Mouse (Mus musculus) intestine, postnatal 0 days (tissue): ENCODE results near the gene Srrm1. TPM values are rescaled to one million over a fixed set of nuclear protein-coding genes. Genes with fewer than 3 reads are reported as not detected.
A peak's percentile ranks its signal among the peaks of the same experiment; 100 is the strongest.
"Not testable (repeated sequence)": the region's sequence is repeated elsewhere in the genome, so short reads cannot be mapped to it uniquely, and the experiment has no call there.

Experiments
- ATAC-seq: fragments of 200-750 bp; cut with Nextera tagmentation; 2 replicates; pipeline ENCODE4 v1.8.0; 2017; ENCODE audit warnings: mild to moderate bottlenecking, moderate TSS enrichment, moderate library complexity
- H3K27ac ChIP-seq: fragments of 300-500 bp; sonication (generic); 2 replicates; pipeline ENCODE4 v1.5.1; 2014; ENCODE audit warnings: mild to moderate bottlenecking, low read depth, low read length, moderate library complexity
- H3K27me3 ChIP-seq: fragments of 300-500 bp; sonication (generic); replicated peaks from 2 replicates; pipeline ENCODE4 v1.6.1; 2014; ENCODE audit warnings: low read length, mixed read lengths; ENCODE audit not compliant: control insufficient read depth, insufficient read depth
- H3K36me3 ChIP-seq: fragments of 300-500 bp; sonication (generic); 2 replicates; pipeline ENCODE4 v1.6.1; 2014; ENCODE audit warnings: mild to moderate bottlenecking, moderate library complexity; ENCODE audit not compliant: control insufficient read depth, insufficient read depth
- H3K4me1 ChIP-seq: fragments of 300-500 bp; sonication (generic); replicated peaks from 2 replicates; pipeline ENCODE4 v1.6.1; 2014; ENCODE audit warnings: antibody characterized with exemption, low read length, mixed read lengths; ENCODE audit not compliant: control insufficient read depth, insufficient read depth
- H3K4me2 ChIP-seq: fragments of 300-500 bp; sonication (generic); replicated peaks from 2 replicates; pipeline ENCODE4 v1.6.1; 2014; ENCODE audit warnings: low read depth, mild to moderate bottlenecking, moderate library complexity
- H3K4me3 ChIP-seq: fragments of 300-500 bp; sonication (generic); 2 replicates; pipeline ENCODE4 v1.5.1; 2014; ENCODE audit warnings: low read depth, low read length
- H3K9ac ChIP-seq: fragments of 300-500 bp; sonication (generic); 2 replicates; pipeline ENCODE4 v1.6.1; 2014; ENCODE audit warnings: mild to moderate bottlenecking, low read depth, low read length
- H3K9me3 ChIP-seq: fragments of 300-500 bp; sonication (generic); 2 replicates; pipeline ENCODE4 v1.6.1; 2016; ENCODE audit warnings: mixed run types; ENCODE audit not compliant: control insufficient read depth
- CTCF ChIP-seq: sonication (generic); IDR thresholded peaks from 2 replicates; pipeline ENCODE4 v1.5.1; 2016; ENCODE audit warnings: low read depth, mild to moderate bottlenecking, control low read depth, antibody characterized with exemption, moderate library complexity
- WGBS: fragments of 180-500 bp; shearing (Covaris S2); extraction: QIAGEN DNeasy Blood & Tissue Kit; methylation state at CpG from one replicate; pipeline ENCODE4 v1.1.7; 2014; 5-methylcytosine and 5-hydroxymethylcytosine counted together
- polyA plus RNA-seq: library from polyadenylated mRNA; unstranded; fragments of >200 nt; fragmentation: Nextera tagmentation; extraction: Ambion mirVana; gene quantifications from 2 replicates; pipeline ENCODE4 v1.2.1, GENCODE M21; 2015

Srrm1 gene
- polyA plus RNA-seq, 1 experiment from 2014 or later: 113 TPM

GRCm38 (mm10) chr4:135286833-135287395 is 66.2 kb downstream of the Srrm1 start:
- TF ChIP-seq CTCF: no peak
- peak overlapping the region; percentile 75 for H3K27ac ChIP-seq
- H3K27me3 ChIP-seq: no peaks in the 10 kb centered on the region
- no peaks in the 10 kb centered on the region for H3K36me3 ChIP-seq
- no peaks in the 10 kb centered on the region for H3K9me3 ChIP-seq
- 6% methylated on average over 16 of the region's 16 CpGs for WGBS
- H3K4me1 ChIP-seq: peaks cover 17% of the 10 kb centered on the region
- H3K9ac ChIP-seq: no peak overlapping the region; the same call in 1 of the 2 replicates
- peak overlapping the region; percentile 47 for H3K4me2 ChIP-seq
- no peak overlapping the region for H3K4me3 ChIP-seq
- ATAC-seq: peak; percentile 50

- peak overlapping the region; percentile 75; the same call in 1 of the 2 replicates for H3K27ac ChIP-seq
- 67% methylated on average over 12 of the region's 12 CpGs for WGBS
- H3K9me3 ChIP-seq: no peaks in the 10 kb centered on the region
- no peak overlapping the region for H3K4me3 ChIP-seq
- peaks cover 17% of the 10 kb centered on the region for H3K4me1 ChIP-seq
- H3K36me3 ChIP-seq: no peaks in the 10 kb centered on the region
- H3K27me3 ChIP-seq: no peaks in the 10 kb centered on the region
- no peak for TF ChIP-seq CTCF
- no peak for ATAC-seq
- no peak overlapping the region for H3K4me2 ChIP-seq
- no peak overlapping the region for H3K9ac ChIP-seq
These were observed 67.0 kb downstream of the Srrm1 start for GRCm38 (mm10) chr4:135286033-135286622.

- H3K4me3 ChIP-seq: no peak overlapping the region
- no peaks in the 10 kb centered on the region for H3K9me3 ChIP-seq
- TF ChIP-seq CTCF: no peak
- no peak overlapping the region for H3K9ac ChIP-seq
- 46% methylated on average over 8 of the region's 8 CpGs for WGBS
- ATAC-seq: no peak; the same call in 1 of the 2 replicates
- H3K27me3 ChIP-seq: no peaks in the 10 kb centered on the region
- H3K36me3 ChIP-seq: no peaks in the 10 kb centered on the region
- H3K4me2 ChIP-seq: no peak overlapping the region
- no peak overlapping the region for H3K27ac ChIP-seq
- H3K4me1 ChIP-seq: peaks cover 17% of the 10 kb centered on the region
These were observed 67.7 kb downstream of the Srrm1 start for GRCm38 (mm10) chr4:135285436-135285835.

GRCm38 (mm10) chr4:135283875-135284274 is 69.2 kb downstream of the Srrm1 start:
- WGBS: 91% methylated on average over 7 of the region's 7 CpGs
- peak; percentile 39 for TF ChIP-seq CTCF

DNA sequence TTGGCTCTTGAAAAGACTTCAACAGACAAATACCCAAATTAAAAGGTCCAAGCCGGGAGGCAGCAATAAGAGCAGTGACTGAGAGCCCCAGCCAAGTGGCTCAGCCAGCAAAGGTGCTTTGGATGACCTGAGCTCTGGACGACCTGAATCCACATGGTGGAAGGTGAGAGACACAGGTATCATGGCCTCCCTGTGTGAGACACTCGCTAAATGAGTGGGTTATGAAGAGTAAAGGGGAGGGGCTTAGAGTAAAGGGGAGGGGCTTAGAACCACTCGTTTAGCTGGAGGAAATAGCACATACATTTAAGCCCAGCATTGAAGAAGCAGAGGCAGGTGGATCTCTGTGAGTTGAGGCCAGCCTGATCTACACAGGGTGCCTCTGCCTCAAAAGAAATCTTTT is 69.7 kb downstream of the Srrm1 start:
- Histone ChIP-seq H3K9me3 (no peaks in the 10 kb centered on the region), H3K27me3 (no peaks in the 10 kb centered on the region), H3K36me3 (no peaks in the 10 kb centered on the region), H3K9ac (no peak overlapping the region), H3K4me1 (peaks cover 17% of the 10 kb centered on the region), H3K27ac (no peak overlapping the region), H3K4me2 (no peak overlapping the region), H3K4me3 (no peak overlapping the region)
- TF ChIP-seq CTCF: no peak
- 75% methylated on average over 4 of the region's 4 CpGs for WGBS
- ATAC-seq: no peak

More at GRCm38 (mm10) chr4:135283875-135284274, 69.2 kb downstream of the Srrm1 start:
- Histone ChIP-seq H3K9me3 (no peaks in the 10 kb centered on the region), H3K4me2 (no peak overlapping the region), H3K9ac (no peak overlapping the region), H3K36me3 (no peaks in the 10 kb centered on the region), H3K27ac (no peak overlapping the region), H3K4me3 (no peak overlapping the region), H3K4me1 (peaks cover 17% of the 10 kb centered on the region), H3K27me3 (no peaks in the 10 kb centered on the region)
- ATAC-seq: no peak

DNA sequence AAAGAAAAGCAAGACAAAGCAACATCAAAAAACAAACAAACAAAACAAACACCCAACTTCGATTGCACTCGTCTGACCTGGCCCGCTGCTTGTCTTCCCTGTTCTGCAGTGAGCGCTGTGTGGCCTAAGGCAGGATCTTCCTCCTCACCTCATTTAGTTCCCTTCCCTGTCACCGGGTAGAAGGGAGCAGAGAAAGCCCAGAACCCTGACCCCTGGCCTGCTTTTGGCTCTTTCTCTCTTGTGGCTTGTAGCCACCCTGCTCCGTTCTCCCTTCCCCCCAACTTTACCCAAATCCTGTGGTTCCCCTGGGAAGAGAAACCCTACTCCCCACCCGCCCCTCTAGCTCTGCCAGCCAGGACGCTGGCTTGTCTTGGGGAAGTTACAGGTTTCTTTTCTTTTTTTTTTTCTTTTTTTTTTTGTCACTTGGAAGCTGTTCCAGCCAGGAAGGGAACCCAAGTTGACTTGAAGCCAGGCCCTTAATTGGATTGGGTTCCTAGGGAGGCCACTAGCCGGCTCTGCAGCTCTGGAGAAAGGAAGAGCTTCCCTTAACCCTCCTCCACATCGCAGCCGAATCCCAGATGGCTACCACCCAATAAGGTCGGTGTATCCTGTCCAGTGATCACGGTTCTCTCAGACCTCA is 70.3 kb downstream of the Srrm1 start:
- H3K9ac ChIP-seq: no peak overlapping the region
- H3K4me2 ChIP-seq: no peak overlapping the region
- no peak for TF ChIP-seq CTCF
- no peak overlapping the region for H3K4me3 ChIP-seq
- ATAC-seq: no peak
- no peaks in the 10 kb centered on the region for H3K36me3 ChIP-seq
- H3K4me1 ChIP-seq: peaks cover 17% of the 10 kb centered on the region
- 60% methylated on average over 13 of the region's 13 CpGs for WGBS
- no peak overlapping the region for H3K27ac ChIP-seq
- no peaks in the 10 kb centered on the region for H3K27me3 ChIP-seq
- no peaks in the 10 kb centered on the region for H3K9me3 ChIP-seq

GRCm38 (mm10) chr4:135280016-135280415 is 73.1 kb downstream of the Srrm1 start:
- 47% methylated on average over 2 of the region's 2 CpGs for WGBS
- H3K27me3 ChIP-seq, H3K27ac ChIP-seq, H3K9me3 ChIP-seq, H3K4me3 ChIP-seq, H3K4me2 ChIP-seq, H3K9ac ChIP-seq, H3K4me1 ChIP-seq, ATAC-seq, H3K36me3 ChIP-seq: not testable (repeated sequence)
